Mouse (Mus musculus): Measurements from ENCODE around the gene Olfr1225.
"Not testable (repeated sequence)": the region's sequence is repeated elsewhere in the genome, so short reads cannot be mapped to it uniquely, and the experiment has no call there.

Olfr1225 gene

DNA sequence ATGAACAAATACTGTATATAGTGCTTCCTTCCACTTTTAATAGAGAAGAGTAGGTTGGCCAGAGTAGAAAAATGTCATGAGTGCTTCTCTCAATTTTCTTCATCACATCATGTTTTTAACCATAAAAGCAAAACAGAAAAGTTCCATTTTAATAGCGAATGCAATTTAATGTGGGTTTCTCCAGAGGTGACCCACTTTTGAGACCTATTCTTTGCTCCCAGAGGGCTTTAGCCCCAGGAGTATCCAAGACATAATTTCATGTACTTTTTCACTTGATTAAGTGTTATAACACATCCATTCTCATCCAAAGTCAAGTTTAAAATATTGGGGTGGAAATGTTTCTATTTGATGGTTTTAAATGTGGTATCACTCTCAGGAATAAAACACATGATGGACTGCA is at the start of gene Olfr1225:
Gene Olfr1225 (minus strand): TSS at position 101 of the 400 bp plus-strand sequence.
- DNase-seq (ENCODE audit: low read depth, low spot score), result no peak

DNA sequence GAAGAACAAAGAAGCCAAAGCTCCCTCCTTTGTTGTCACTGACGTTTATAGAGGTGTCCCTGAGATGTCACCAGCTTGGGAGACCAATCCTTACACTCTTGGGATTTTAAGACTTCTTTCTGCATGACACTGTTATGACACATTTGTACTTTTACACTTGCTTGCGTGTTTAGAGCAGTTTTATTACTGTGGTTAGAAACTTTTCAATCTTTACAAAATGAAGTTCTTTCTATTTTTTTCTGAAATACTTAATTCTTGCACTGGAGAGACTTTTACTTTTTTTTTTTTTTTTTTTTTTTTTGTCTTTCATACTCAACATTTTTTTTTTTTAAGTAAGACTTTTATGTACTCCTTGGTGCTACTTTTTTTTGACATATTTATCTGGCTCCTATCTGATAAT is 25.5 kb upstream of the Olfr1225 start, which contains the start of gene Olfr1226:
Gene Olfr1226 (minus strand): TSS at position 101 of the 400 bp plus-strand sequence.
- DNase-seq (ENCODE audit: low read depth, low spot score), result no peak

DNA sequence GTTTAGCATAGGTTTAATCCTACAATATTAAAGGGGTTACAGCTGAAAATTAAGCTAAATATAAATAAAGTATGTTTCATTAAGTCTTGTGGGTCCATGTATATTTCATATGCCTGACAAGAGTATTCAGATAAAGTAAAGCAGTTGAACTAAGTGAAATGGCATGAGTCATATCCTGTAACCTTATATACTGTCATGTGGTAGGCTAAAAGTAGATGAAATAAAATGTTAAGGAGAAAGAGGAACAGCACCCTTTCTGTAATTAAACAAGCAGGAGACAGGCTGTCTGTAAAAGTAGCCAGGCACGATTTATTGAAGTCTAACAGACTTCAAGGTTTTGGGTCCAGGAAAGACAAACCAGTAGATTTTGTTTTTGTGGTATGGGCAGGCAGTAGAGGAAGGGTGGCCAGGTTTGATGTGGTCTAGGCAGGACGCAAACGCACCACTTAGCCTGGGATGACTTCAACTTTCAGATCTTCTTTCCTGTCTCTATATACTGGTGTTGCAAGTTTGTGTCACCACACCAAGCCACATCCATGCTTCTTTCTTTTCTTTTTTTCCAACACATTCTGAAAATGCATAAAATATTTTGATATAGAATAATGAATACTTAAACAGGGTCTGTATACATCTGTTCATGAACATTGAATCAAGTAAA is 22.0 kb upstream of the Olfr1225 start:
- no peak for DNase-seq (ENCODE audit: low read depth, low spot score)

DNA sequence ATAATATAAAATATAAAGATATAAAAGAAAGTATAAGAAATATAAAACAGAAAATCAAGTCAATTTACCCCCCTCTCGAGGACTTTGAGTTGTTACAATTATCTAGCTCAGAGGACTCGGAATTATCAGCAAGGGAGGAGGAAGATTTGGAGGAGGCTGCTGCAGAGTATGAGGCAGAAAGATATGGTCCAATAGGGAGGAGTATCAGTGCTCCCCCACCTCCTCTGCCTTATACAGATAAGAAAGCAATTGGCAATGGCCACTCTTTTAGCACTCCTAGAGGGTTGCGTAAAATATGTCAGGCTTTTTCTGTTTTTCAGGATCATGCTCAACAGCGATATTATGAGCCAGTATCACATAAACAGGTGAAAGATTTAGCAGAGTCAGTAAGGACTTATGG is 9.8 kb downstream of the Olfr1225 start:
- not testable (repeated sequence) for DNase-seq (ENCODE audit: low read depth, low spot score)

DNA sequence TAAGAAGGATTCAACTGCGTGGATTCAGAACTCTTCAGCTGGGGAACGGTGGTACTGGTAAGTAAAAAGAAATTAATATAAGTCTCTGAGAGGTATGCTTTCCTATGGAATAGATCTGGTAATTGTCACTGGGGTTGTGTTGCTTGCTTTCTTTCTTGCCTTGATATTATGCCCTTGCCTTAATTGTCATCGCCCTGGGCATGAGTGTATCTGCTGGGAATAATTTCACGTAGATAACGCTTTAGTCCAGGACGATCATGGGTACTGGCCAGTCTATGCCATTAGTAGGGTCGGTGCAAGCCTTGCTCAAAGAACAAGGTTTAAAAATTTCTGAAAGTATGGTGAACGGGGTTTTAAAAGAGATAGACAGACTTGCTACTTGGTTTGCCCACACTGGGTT is 10.5 kb downstream of the Olfr1225 start, which contains the start of gene Olfr1224-ps1:
Gene Olfr1224-ps1 (minus strand): TSS at position 101 of the 400 bp plus-strand sequence.
- not testable (repeated sequence) for DNase-seq (ENCODE audit: low read depth, low spot score)

DNA sequence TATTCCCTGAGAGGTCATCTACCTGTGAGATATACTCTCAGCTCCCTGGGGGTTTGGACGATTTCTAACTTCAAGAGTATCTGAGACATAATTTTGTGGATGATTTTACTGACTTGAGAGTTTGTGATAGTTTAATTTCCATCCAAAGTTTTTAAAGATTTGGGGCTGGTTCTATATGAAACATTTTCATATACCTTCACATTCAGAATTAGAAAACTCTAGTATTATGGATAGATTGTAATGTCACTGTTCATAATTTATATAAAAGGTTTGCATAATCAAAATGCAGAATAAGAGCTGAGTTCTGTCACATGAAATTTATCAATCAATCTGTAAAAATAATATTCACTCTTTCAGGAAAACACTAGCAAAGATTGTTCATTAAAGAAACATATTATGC is 23.0 kb downstream of the Olfr1225 start, which contains the start of gene Olfr1223:
Gene Olfr1223 (minus strand): TSS at position 101 of the 400 bp plus-strand sequence.
- no peak for DNase-seq (ENCODE audit: low read depth, low spot score)

DNA sequence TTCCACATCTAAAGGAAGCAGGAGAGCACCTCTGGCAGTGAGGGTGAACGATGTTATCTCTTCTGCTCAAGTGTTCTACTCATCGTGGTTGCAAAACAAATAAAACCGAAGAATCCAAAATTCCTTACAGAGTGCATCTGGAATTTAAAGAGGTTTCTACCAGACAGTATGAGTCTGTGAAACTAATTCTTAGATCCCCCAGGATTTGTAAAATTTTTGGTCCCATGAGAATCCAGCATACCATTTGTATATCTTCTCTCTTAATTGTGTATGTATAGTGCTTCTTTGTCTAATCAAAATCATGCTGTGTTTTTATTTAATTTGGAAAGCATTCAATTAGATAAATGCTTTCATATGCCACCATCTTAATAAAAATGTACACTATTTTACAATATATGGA is 41.5 kb downstream of the Olfr1225 start, which contains the start of gene Olfr1222:
Gene Olfr1222 (minus strand): TSS at position 101 of the 400 bp plus-strand sequence.
- no peak for DNase-seq (ENCODE audit: low read depth, low spot score)
